31 mouse cellular contexts compared by ENCODE assay signal in the genomic region with DNA sequence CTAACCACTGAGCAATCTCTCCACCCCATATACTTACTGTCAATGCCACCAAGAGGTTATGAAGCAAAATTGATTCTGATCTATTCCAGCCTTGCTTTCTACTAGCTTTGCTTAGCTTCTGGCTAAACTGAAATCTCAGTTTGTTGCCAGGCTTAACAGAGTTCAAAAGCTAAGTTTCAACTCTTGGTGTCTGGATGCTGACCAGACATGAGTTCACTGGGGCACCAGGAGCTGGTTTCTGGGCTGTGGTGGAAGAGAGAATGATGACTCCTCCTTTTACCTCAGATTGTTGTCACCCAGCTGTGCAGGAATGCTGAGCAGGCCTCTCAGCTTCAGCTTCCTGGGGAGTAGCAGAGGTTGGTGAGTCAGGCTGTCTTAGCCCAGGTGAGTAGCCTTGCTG.
DNase-seq lines count a peak whose midpoint lies in the region; ATAC-seq lines count a peak whose summit lies in the region.
"Had no signal": no experiment of that assay in that cellular context is flagged by ENCODE, and none has a peak within 500 bp of the region (broad histone marks: within the 10 kb centered on the region; RNA-seq: fewer than 3 reads in every experiment).

No protein-coding gene starts in this region.

- no peak overlapping the region for H3K27ac ChIP-seq in midbrain, embryonic 11.5 days (ENCODE audit: low read depth, low read length)
- H3K27ac ChIP-seq in midbrain, embryonic 14.5 days (replicated peaks; ENCODE audit: low read depth, low read length), result no peak overlapping the region
- H3K27ac ChIP-seq: embryonic facial prominence, embryonic 10.5 days; embryonic facial prominence, embryonic 13.5 days; forebrain, embryonic 10.5 days; forebrain, embryonic 13.5 days; hindbrain, embryonic 10.5 days; hindbrain, embryonic 13.5 days; intestine, embryonic 15.5 days had no signal

- H3K27me3 ChIP-seq in midbrain, embryonic 11.5 days (ENCODE audit: control insufficient read depth, insufficient read depth, low read length), result no peaks in the 10 kb centered on the region
- no peaks in the 10 kb centered on the region for H3K27me3 ChIP-seq in midbrain, embryonic 14.5 days (ENCODE audit: control insufficient read depth, insufficient read depth, low read length)
- H3K27me3 ChIP-seq: CH12.LX; embryonic facial prominence, embryonic 13.5 days; forebrain, embryonic 13.5 days; hindbrain, embryonic 13.5 days; intestine, embryonic 15.5 days had no signal

- no peaks in the 10 kb centered on the region for H3K4me1 ChIP-seq in midbrain, embryonic 11.5 days (ENCODE audit: control insufficient read depth, insufficient read depth, low read length)
- no peaks in the 10 kb centered on the region for H3K4me1 ChIP-seq in midbrain, embryonic 14.5 days (ENCODE audit: control insufficient read depth, insufficient read depth, low read length)
- H3K4me1 ChIP-seq: forebrain, embryonic 10.5 days; intestine, embryonic 15.5 days had no signal

- no peaks in the 10 kb centered on the region for H3K36me3 ChIP-seq in midbrain, embryonic 11.5 days (ENCODE audit: control insufficient read depth, insufficient read depth, low read length)
- no peaks in the 10 kb centered on the region for H3K36me3 ChIP-seq in midbrain, embryonic 14.5 days (ENCODE audit: control insufficient read depth, insufficient read depth, low read length)
- H3K36me3 ChIP-seq: embryonic facial prominence, embryonic 10.5 days; embryonic facial prominence, embryonic 13.5 days; forebrain, embryonic 10.5 days; G1E; hindbrain, embryonic 10.5 days; hindbrain, embryonic 13.5 days; intestine, embryonic 15.5 days had no signal

- peak; percentile 73 for DNase-seq in midbrain, embryonic 11.5 days (ENCODE audit: low spot score, missing footprints)
- DNase-seq in midbrain, embryonic 14.5 days, result no peak
- DNase-seq in 3T3-L1 (ENCODE audit: low read depth, low spot score), result peak; percentile 30
- peak; percentile 69 for DNase-seq in adipocyte (ENCODE audit: low spot score)
- DNase-seq in cerebellum, postnatal 36 days, result no peak
- DNase-seq: adrenal gland, adult 2 months; adrenal gland, postnatal 14 days; B cell, adult 2 months; cerebellum, adult 11 months; cerebellum, adult 2 months; cerebellum, adult 9-11 months; cerebellum, postnatal 25 days; embryo, embryonic 11 days; gastrocnemius, postnatal 10 days; gastrocnemius, postnatal 36 days; heart, postnatal 36 days had no signal

- ATAC-seq in midbrain, embryonic 11.5 days (ENCODE audit: low FRiP score), result no peak
- no peak for ATAC-seq in midbrain, embryonic 14.5 days (ENCODE audit: low FRiP score, low TSS enrichment)
- no peak for ATAC-seq in erythroid progenitor cell, adult 5-6 weeks (replicated peaks; ENCODE audit: low FRiP score, poor library complexity, severe bottlenecking)
- ATAC-seq: activated CD4-positive, CD25-positive, alpha-beta regulatory T cell, adult 4 months; forebrain, embryonic 13.5 days; forebrain, embryonic 16.5 days; hindbrain, embryonic 16.5 days; intestine, embryonic 15.5 days had no signal

- H3K4me3 ChIP-seq in midbrain, embryonic 11.5 days (ENCODE audit: low read depth, low read length), result no peak overlapping the region
- no peak overlapping the region for H3K4me3 ChIP-seq in midbrain, embryonic 14.5 days (replicated peaks; ENCODE audit: low read depth, low read length)
- H3K4me3 ChIP-seq: embryonic facial prominence, embryonic 10.5 days; embryonic facial prominence, embryonic 13.5 days; erythroblast, embryonic 14.5 days; forebrain, embryonic 10.5 days; forebrain, embryonic 13.5 days; hindbrain, embryonic 10.5 days; hindbrain, embryonic 13.5 days; intestine, embryonic 15.5 days had no signal

- H3K9ac ChIP-seq in midbrain, embryonic 11.5 days (ENCODE audit: low read length), result no peak overlapping the region
- no peak overlapping the region for H3K9ac ChIP-seq in midbrain, embryonic 14.5 days (replicated peaks; ENCODE audit: low read length)
- H3K9ac ChIP-seq: embryonic facial prominence, embryonic 13.5 days; forebrain, embryonic 13.5 days; hindbrain, embryonic 13.5 days; intestine, embryonic 15.5 days had no signal

- H3K4me2 ChIP-seq in midbrain, embryonic 11.5 days, result no peak overlapping the region
- no peak overlapping the region for H3K4me2 ChIP-seq in midbrain, embryonic 14.5 days (ENCODE audit: low read length)
- H3K4me2 ChIP-seq: embryonic facial prominence, embryonic 13.5 days; forebrain, embryonic 13.5 days; heart, embryonic 11.5 days; hindbrain, embryonic 13.5 days; intestine, embryonic 15.5 days had no signal

- no peaks in the 10 kb centered on the region for H3K9me3 ChIP-seq in midbrain, embryonic 11.5 days (ENCODE audit: control insufficient read depth, low read length)
- H3K9me3 ChIP-seq in midbrain, embryonic 14.5 days (ENCODE audit: control insufficient read depth, low read length), result no peaks in the 10 kb centered on the region
- H3K9me3 ChIP-seq: embryonic facial prominence, embryonic 10.5 days; embryonic facial prominence, embryonic 13.5 days; forebrain, embryonic 10.5 days; forebrain, embryonic 13.5 days; hindbrain, embryonic 10.5 days; hindbrain, embryonic 13.5 days; intestine, embryonic 15.5 days had no signal

Comparison
In these comparisons a context has a peak if more than half of its experiments do, and no peak if none do; other contexts are left out.
1. DNase-seq: peak in midbrain, embryonic 11.5 days (single experiment), 3T3-L1 (single experiment) and adipocyte (single experiment); none in midbrain, embryonic 14.5 days (single experiment) and cerebellum, postnatal 36 days (0 of 2).